Mouse (Mus musculus): ENCODE measurements at regions not wholly inside any gene's neighbourhood (a gene's known extent, or its start where the extent isn't known, plus 50 kb on each side); places are given as distances from the start of the nearest gene placed in this dataset.

GRCm38 (mm10) chr6:31731391-31731790 lies 167.6 kb upstream of the Podxl start:
- no peak for TF ChIP-seq POLR2A (IDR thresholded peaks at IDR 0.05; ENCODE audit: low read depth, low read length)
- TF ChIP-seq CTCF (IDR thresholded peaks at IDR 0.05; ENCODE audit: borderline replicate concordance, insufficient read depth, low read length), result no peak
